Mouse (Mus musculus) cortical plate, adult 2 months (tissue): ENCODE results near the gene Zmynd8.

Experiments used
- CTCF ChIP-seq: fragments of 200-500 bp; IDR thresholded peaks from 2 replicates; pipeline ENCODE4 v1.5.1; 2011; ENCODE audit warnings: mild to moderate bottlenecking, control low read depth, low read length; ENCODE audit not compliant: insufficient read depth; ENCODE audit errors: extremely low read depth
- POLR2A ChIP-seq: fragments of 200-500 bp; IDR thresholded peaks from 2 replicates; pipeline ENCODE4 v1.6.1; 2011; ENCODE audit warnings: mild to moderate bottlenecking, low read length, control low read depth; ENCODE audit not compliant: insufficient read depth; ENCODE audit errors: extremely low read depth

- TF ChIP-seq CTCF: no peak
- no peak for TF ChIP-seq POLR2A
Observed at GRCm38 (mm10) chr2:165740381-165740780, 158.4 kb downstream of the Zmynd8 start.
